Mouse (Mus musculus) heart, postnatal 0 days (tissue): ENCODE results near the gene Gper1. TPM values are rescaled to one million over a fixed set of nuclear protein-coding genes. Genes with fewer than 3 reads are reported as not detected.

Source experiments
- ATAC-seq: fragments of 200-750 bp; cut with Nextera tagmentation; 2 replicates; pipeline ENCODE4 v1.8.0; 2017; ENCODE audit warnings: low read depth, moderate number of reproducible peaks, moderate library complexity; ENCODE audit not compliant: insufficient read depth
- DNase-seq: peaks from one replicate; pipeline ENCODE4 v3.0.0-alpha.2; 2016; ENCODE audit warnings: low spot score
- H3K27ac ChIP-seq: fragments of 300-500 bp; sonication (generic); 2 replicates; pipeline ENCODE4 v1.5.1; 2014; ENCODE audit warnings: low read depth, mild to moderate bottlenecking
- H3K27me3 ChIP-seq: fragments of 300-500 bp; sonication (generic); 2 replicates; pipeline ENCODE4 v1.6.1; 2014; ENCODE audit warnings: low read length, mixed read lengths; ENCODE audit not compliant: control insufficient read depth, insufficient read depth
- H3K36me3 ChIP-seq: fragments of 300-500 bp; sonication (generic); replicated peaks from 2 replicates; pipeline ENCODE4 v1.6.1; 2014; ENCODE audit warnings: low read length, mixed read lengths; ENCODE audit not compliant: control insufficient read depth, insufficient read depth
- H3K4me1 ChIP-seq: fragments of 300-500 bp; sonication (generic); 2 replicates; pipeline ENCODE4 v1.6.1; 2014; ENCODE audit warnings: antibody characterized with exemption; ENCODE audit not compliant: control insufficient read depth, insufficient read depth
- H3K4me2 ChIP-seq: fragments of 300-500 bp; sonication (generic); 2 replicates; pipeline ENCODE4 v1.6.1; 2014; ENCODE audit warnings: low read depth, mild to moderate bottlenecking, low read length, moderate library complexity
- H3K4me3 ChIP-seq: fragments of 300-500 bp; sonication (generic); 2 replicates; pipeline ENCODE4 v1.5.1; 2014; ENCODE audit warnings: low read depth, low read length
- H3K9ac ChIP-seq: fragments of 300-500 bp; sonication (generic); replicated peaks from 2 replicates; pipeline ENCODE4 v1.6.1; 2014; ENCODE audit warnings: low read depth, low read length, mixed read lengths
- H3K9me3 ChIP-seq: fragments of 300-500 bp; sonication (generic); replicated peaks from 2 replicates; pipeline ENCODE4 v1.6.1; 2016; ENCODE audit warnings: low read length; ENCODE audit not compliant: control insufficient read depth
- CTCF ChIP-seq: IDR thresholded peaks from 2 replicates; pipeline ENCODE4 v1.5.1; 2016; ENCODE audit warnings: antibody characterized with exemption, control low read depth, low read depth
- EP300 ChIP-seq: IDR thresholded peaks from 2 replicates; pipeline ENCODE4 v1.6.1; 2016; ENCODE audit warnings: antibody characterized with exemption, low read depth
- WGBS: fragments of 180-500 bp; shearing (Covaris S2); extraction: QIAGEN DNeasy Blood & Tissue Kit; methylation state at CpG from one replicate; pipeline ENCODE4 v1.1.7; 2014; 5-methylcytosine and 5-hydroxymethylcytosine counted together
- polyA plus RNA-seq: library from polyadenylated mRNA; unstranded; fragments of >200 nt; fragmentation: Nextera tagmentation; extraction: Ambion mirVana; gene quantifications from 2 replicates; pipeline ENCODE4 v1.2.1, GENCODE M21; 2015
- total RNA-seq: library from RNA; depleted of rRNA; stranded (reverse); fragments of >200 nt; gene quantifications from 2 replicates; pipeline ENCODE4 v1.2.3, GENCODE M21; 2014; ENCODE audit warnings: low replicate concordance

Gene Gper1
- total and polyA plus RNA-seq, 2 experiments from 2014 or later = 1.3 to 2.0 TPM

- DNase-seq = peak; percentile 96
- 1% methylated on average over 8 of the region's 8 CpGs for WGBS
Observed at GRCm38 (mm10) chr5:139382760-139383159, 40.2 kb upstream of the Gper1 start.

GRCm38 (mm10) chr5:139383234-139383633 lies 39.7 kb upstream of the Gper1 start:
- peak overlapping the region; percentile 99 for H3K27ac ChIP-seq
- no peak for ATAC-seq
- 49% methylated on average over 9 of the region's 9 CpGs for WGBS
- H3K9me3 ChIP-seq = no peaks in the 10 kb centered on the region
- TF ChIP-seq EP300 = no peak
- TF ChIP-seq CTCF = no peak
- H3K27me3 ChIP-seq = no peaks in the 10 kb centered on the region
- H3K4me3 ChIP-seq = no peak overlapping the region
- no peak overlapping the region for H3K9ac ChIP-seq
- H3K4me2 ChIP-seq = peak overlapping the region; percentile 83
- no peak for DNase-seq
- H3K4me1 ChIP-seq = peaks cover 79% of the 10 kb centered on the region
- H3K36me3 ChIP-seq = no peaks in the 10 kb centered on the region

More at GRCm38 (mm10) chr5:139382760-139383159, 40.2 kb upstream of the Gper1 start:
- Histone ChIP-seq H3K27me3 (no peaks in the 10 kb centered on the region), H3K36me3 (no peaks in the 10 kb centered on the region), H3K9ac (peak overlapping the region; percentile 46; the same call in 1 of the 2 replicates), H3K4me3 (peak overlapping the region; percentile 85), H3K4me2 (peak overlapping the region; percentile 83), H3K4me1 (peaks cover 80% of the 10 kb centered on the region), H3K9me3 (no peaks in the 10 kb centered on the region), H3K27ac (peak overlapping the region; percentile 99)
- peak; percentile 40 for ATAC-seq
- TF ChIP-seq EP300 = peak; percentile 87
- TF ChIP-seq CTCF = no peak

- WGBS = 12% methylated on average over 10 of the region's 10 CpGs
- Histone ChIP-seq H3K27ac (peak overlapping the region; percentile 77), H3K4me1 (peaks cover 79% of the 10 kb centered on the region), H3K4me3 (no peak overlapping the region), H3K36me3 (no peaks in the 10 kb centered on the region), H3K4me2 (peak overlapping the region; percentile 22; the same call in 1 of the 2 replicates), H3K9ac (no peak overlapping the region), H3K27me3 (no peaks in the 10 kb centered on the region), H3K9me3 (no peaks in the 10 kb centered on the region)
- DNase-seq (peak; percentile 86), ATAC-seq (peak; percentile 31)
- TF ChIP-seq CTCF = 0 out of 2 replicates have a peak, but pooled peaks have one; percentile 1
- TF ChIP-seq EP300 = 0 out of 2 replicates have a peak, but pooled peaks have one; percentile 36
Observed at GRCm38 (mm10) chr5:139384531-139384930, 38.4 kb upstream of the Gper1 start.

DNA sequence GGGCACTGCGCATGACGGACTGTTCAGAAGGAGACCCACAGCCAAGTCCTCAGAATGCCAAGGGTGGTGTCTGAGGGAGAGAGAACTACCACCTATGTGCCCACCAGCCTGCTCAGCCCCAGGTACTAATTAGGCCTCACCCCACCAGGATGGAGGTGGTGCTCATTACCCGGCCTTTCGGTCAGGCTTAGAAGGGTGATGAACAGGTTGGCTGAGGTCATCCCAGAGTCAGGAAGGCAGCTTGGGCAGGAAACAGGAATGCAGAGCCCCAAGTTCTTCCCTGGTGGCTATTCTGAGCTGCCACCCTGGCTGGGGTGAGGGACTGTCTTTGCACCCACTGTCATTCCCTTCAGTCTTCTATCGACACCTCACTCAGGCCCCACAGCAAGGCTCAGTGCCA lies 36.9 kb upstream of the Gper1 start:
- TF ChIP-seq CTCF (no peak), EP300 (no peak)
- Histone ChIP-seq H3K4me1 (peaks cover 85% of the 10 kb centered on the region), H3K9me3 (no peaks in the 10 kb centered on the region), H3K36me3 (no peaks in the 10 kb centered on the region), H3K27ac (no peak overlapping the region), H3K9ac (no peak overlapping the region), H3K4me3 (no peak overlapping the region), H3K4me2 (no peak overlapping the region), H3K27me3 (no peaks in the 10 kb centered on the region)
- no peak for ATAC-seq
- DNase-seq = no peak
- 93% methylated on average over 5 of the region's 5 CpGs for WGBS

DNA sequence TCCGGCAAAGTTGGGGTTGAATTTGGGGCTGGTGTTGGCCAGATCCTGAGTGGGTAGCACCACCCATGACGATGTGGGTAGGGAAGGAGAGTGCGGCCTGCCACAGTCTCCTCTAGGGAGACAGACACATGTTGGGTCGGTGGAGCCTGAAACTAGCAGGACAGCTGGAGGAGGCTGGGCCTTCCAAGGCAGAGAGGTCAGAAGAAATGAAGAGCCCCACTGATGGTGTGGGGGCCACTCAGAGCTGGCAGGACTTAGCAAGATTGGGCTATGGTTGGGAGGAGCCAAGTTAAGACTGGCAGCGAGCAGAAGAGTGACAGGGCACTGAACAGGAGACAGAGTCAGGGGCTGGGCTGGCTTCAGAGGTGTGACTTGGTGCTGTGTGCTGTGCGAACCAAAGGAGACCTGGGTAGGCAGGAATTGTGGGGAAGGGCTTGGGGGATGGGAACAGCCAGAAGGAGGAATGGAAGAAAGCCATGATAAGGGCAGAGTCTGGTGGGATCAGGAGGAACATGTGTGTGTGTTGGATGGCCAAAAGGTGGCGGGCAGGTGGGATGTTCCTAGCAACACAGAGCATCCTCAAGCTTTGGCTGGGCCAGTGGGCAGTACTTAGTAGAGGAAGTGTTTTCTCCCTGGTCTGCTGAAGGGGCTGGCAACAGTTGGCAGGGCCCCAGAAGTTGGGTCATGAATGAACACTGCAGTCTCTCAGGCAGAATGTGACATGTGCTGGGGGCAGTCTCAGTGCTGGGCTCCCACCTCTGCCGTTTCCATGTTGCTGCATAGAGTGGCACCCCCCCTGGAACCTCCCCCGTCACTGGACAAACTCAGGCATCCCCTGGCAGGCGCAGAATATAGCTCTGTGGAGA lies 35.4 kb upstream of the Gper1 start:
- DNase-seq (no peak), ATAC-seq (peak; percentile 7)
- Histone ChIP-seq H3K27ac (peak overlapping the region; percentile 85), H3K9me3 (no peaks in the 10 kb centered on the region), H3K4me1 (peaks cover 79% of the 10 kb centered on the region), H3K4me2 (no peak overlapping the region), H3K4me3 (no peak overlapping the region), H3K27me3 (no peaks in the 10 kb centered on the region), H3K36me3 (peaks cover 5% of the 10 kb centered on the region; the same call in 1 of the 2 replicates), H3K9ac (no peak overlapping the region; the same call in 1 of the 2 replicates)
- 69% methylated on average over 10 of the region's 10 CpGs for WGBS
- TF ChIP-seq CTCF (no peak), EP300 (no peak)
